Mouse (Mus musculus): Measurements from ENCODE around the gene Ugt1a2.
"Not testable (repeated sequence)": the region's sequence is repeated elsewhere in the genome, so short reads cannot be mapped to it uniquely, and the experiment has no call there.

The Ugt1a2 gene

GRCm38 (mm10) chr1:88218591-88218990 is 18.2 kb downstream of the Ugt1a2 start:
- no peak for DNase-seq

- no peak for DNase-seq
Measured at GRCm38 (mm10) chr1:88219054-88219453, 18.7 kb downstream of the Ugt1a2 start.

GRCm38 (mm10) chr1:88220336-88220735 is 19.9 kb downstream of the Ugt1a2 start:
- no peak for DNase-seq

- no peak for DNase-seq
Measured at GRCm38 (mm10) chr1:88222216-88222615, 21.8 kb downstream of the Ugt1a2 start.

GRCm38 (mm10) chr1:88223011-88223515 is 22.7 kb downstream of the Ugt1a2 start:
- not testable (repeated sequence) for DNase-seq

GRCm38 (mm10) chr1:88223591-88223990 is 23.2 kb downstream of the Ugt1a2 start:
- no peak for DNase-seq

GRCm38 (mm10) chr1:88224029-88224776 is 23.8 kb downstream of the Ugt1a2 start:
- no peak for DNase-seq

- not testable (repeated sequence) for DNase-seq
Measured at GRCm38 (mm10) chr1:88225301-88225700, 24.9 kb downstream of the Ugt1a2 start.

- no peak for DNase-seq
Measured at GRCm38 (mm10) chr1:88225741-88226140, 25.3 kb downstream of the Ugt1a2 start.

- DNase-seq = no peak
Measured at GRCm38 (mm10) chr1:88226670-88227379, 26.4 kb downstream of the Ugt1a2 start, which contains the start of gene Mroh2a. Mroh2a (plus strand) TSS chr1:88226986.

- DNase-seq = no peak
Measured at GRCm38 (mm10) chr1:88227482-88227881, 27.1 kb downstream of the Ugt1a2 start.

- no peak for DNase-seq
Measured at GRCm38 (mm10) chr1:88228121-88228520, 27.7 kb downstream of the Ugt1a2 start.

- no peak for DNase-seq
Measured at GRCm38 (mm10) chr1:88229566-88229965, 29.2 kb downstream of the Ugt1a2 start.

GRCm38 (mm10) chr1:88229986-88230385 is 29.6 kb downstream of the Ugt1a2 start:
- DNase-seq = no peak

GRCm38 (mm10) chr1:88230421-88230820 is 30.0 kb downstream of the Ugt1a2 start:
- DNase-seq = no peak

- DNase-seq = no peak
Measured at GRCm38 (mm10) chr1:88230981-88231802, 30.8 kb downstream of the Ugt1a2 start.

GRCm38 (mm10) chr1:88231803-88232499 is 31.6 kb downstream of the Ugt1a2 start:
- no peak for DNase-seq

GRCm38 (mm10) chr1:88232664-88233380 is 32.4 kb downstream of the Ugt1a2 start:
- DNase-seq = no peak

GRCm38 (mm10) chr1:88233421-88234247 is 33.2 kb downstream of the Ugt1a2 start:
- DNase-seq = no peak

- DNase-seq = no peak
Measured at GRCm38 (mm10) chr1:88234248-88234610, 33.8 kb downstream of the Ugt1a2 start.

GRCm38 (mm10) chr1:88234646-88235045 is 34.2 kb downstream of the Ugt1a2 start:
- DNase-seq = no peak
